Mouse (Mus musculus) neural tube, embryonic 12.5 days (tissue): ENCODE results near the gene Ly6g6f. TPM values are rescaled to one million over a fixed set of nuclear protein-coding genes. Genes with fewer than 3 reads are reported as not detected.

Experiments used
- ATAC-seq: fragments of 200-750 bp; cut with Nextera tagmentation; 2 replicates; pipeline ENCODE4 v1.8.0; 2017; ENCODE audit warnings: low read depth, mild to moderate bottlenecking, moderate TSS enrichment, moderate library complexity; ENCODE audit not compliant: low FRiP score
- H3K27ac ChIP-seq: fragments of 300-500 bp; sonication (generic); 2 replicates; pipeline ENCODE4 v1.5.1; 2016
- H3K27me3 ChIP-seq: fragments of 300-500 bp; sonication (generic); replicated peaks from 2 replicates; pipeline ENCODE4 v1.6.1; 2016; ENCODE audit warnings: mild to moderate bottlenecking
- H3K36me3 ChIP-seq: fragments of 300-500 bp; sonication (generic); 2 replicates; pipeline ENCODE4 v1.6.1; 2016; ENCODE audit warnings: mild to moderate bottlenecking
- H3K4me1 ChIP-seq: fragments of 300-500 bp; sonication (generic); 2 replicates; pipeline ENCODE4 v1.6.1; 2016
- H3K4me2 ChIP-seq: fragments of 300-500 bp; sonication (generic); replicated peaks from 2 replicates; pipeline ENCODE4 v1.6.1; 2016; ENCODE audit warnings: mild to moderate bottlenecking
- H3K4me3 ChIP-seq: fragments of 300-500 bp; sonication (generic); 2 replicates; pipeline ENCODE4 v1.5.1; 2016
- H3K9ac ChIP-seq: fragments of 300-500 bp; sonication (generic); 2 replicates; pipeline ENCODE4 v1.6.1; 2016; ENCODE audit warnings: mild to moderate bottlenecking
- H3K9me3 ChIP-seq: fragments of 300-500 bp; sonication (generic); 2 replicates; pipeline ENCODE4 v1.6.1; 2016; ENCODE audit warnings: mild to moderate bottlenecking
- WGBS: fragments of 180-500 bp; shearing (Covaris S2); methylation state at CpG from one replicate; pipeline ENCODE4 v1.1.7; 2016; 5-methylcytosine and 5-hydroxymethylcytosine counted together
- polyA plus RNA-seq: library from polyadenylated mRNA; unstranded; fragments of >200 nt; fragmentation: Nextera tagmentation; extraction: Ambion mirVana; gene quantifications from 2 replicates; pipeline ENCODE4 v1.2.1, GENCODE M21; 2016

Ly6g6f gene
- polyA plus RNA-seq, 1 experiment from 2014 or later = 0.84 TPM

DNA sequence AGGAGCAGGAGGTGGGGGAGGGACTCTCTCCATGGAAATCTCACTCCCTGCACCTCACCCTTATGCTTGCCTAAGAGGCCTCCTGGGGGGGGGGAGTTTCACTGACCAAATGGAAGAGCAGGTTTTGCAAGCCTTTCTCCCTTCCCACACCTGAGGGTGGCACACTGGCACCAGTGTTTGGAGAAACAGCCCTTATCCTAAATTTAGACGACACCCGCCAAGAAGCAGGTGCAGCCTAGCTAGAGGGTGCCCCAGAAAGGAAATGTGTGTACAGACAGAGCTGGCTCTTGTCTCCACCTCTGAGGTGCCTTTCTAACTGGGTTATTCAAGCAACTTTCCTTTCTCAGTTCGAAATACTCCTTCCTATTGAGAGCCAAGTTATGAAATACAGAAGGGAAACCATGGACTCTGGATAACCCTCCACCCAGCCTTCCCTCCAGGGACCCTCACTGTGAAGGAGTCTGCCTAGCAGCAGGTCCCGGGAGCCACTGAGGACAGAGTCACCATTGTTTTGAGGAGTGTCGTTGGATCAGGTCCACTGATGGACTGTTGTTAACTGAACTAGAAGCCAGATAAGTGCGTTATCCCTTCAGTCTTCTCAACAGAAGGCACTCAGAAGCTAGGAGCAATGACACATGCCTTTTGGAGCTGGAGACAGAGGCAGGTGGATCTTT, 14.7 kb downstream of the Ly6g6f start:
- no peaks in the 10 kb centered on the region for H3K36me3 ChIP-seq
- H3K27me3 ChIP-seq = peaks cover 16% of the 10 kb centered on the region
- H3K4me2 ChIP-seq = no peak overlapping the region
- no peaks in the 10 kb centered on the region for H3K9me3 ChIP-seq
- ATAC-seq = no peak
- H3K4me3 ChIP-seq = no peak overlapping the region
- WGBS = 58% methylated on average over 6 of the region's 6 CpGs
- H3K4me1 ChIP-seq = peaks cover 2% of the 10 kb centered on the region; the same call in 1 of the 2 replicates
- no peak overlapping the region for H3K27ac ChIP-seq
- no peak overlapping the region for H3K9ac ChIP-seq

DNA sequence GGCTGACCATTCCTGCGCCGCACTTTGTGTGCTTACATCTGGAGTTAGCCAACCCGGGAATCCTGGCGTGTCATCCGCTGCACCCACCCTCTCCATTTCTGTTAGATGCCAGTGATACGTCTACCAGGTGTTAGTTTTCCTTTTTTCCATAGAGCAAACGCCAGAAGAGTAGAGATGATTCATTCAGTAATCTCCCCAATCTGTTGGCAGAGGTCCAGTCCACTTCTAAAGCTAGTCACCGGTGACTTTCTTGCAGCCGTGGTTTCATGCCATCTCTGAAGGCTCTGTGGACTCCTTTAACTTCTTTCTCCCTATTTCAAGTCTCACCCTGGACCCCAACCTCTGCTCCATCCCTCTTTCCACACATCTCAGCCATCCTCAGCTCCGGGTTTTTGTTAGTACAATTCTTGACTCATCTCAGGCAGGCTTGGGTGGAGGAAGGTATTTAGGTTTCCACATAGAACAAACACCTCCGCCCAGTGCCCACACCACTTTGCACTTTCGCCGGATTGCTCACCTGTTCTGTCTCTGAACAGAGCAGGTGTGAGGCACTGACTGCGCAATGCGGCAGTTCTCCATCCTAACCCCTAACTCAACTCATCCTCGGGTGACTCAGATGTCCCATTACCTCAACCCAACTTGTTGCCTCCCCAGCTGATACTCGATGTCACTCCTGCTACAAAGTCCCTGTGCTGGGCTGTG, 17.0 kb downstream of the Ly6g6f start:
- 87% methylated on average over 17 of the region's 17 CpGs for WGBS
- no peaks in the 10 kb centered on the region for H3K9me3 ChIP-seq
- H3K9ac ChIP-seq = no peak overlapping the region
- no peak for ATAC-seq
- H3K4me2 ChIP-seq = no peak overlapping the region
- peaks cover 1% of the 10 kb centered on the region; the same call in 1 of the 2 replicates for H3K36me3 ChIP-seq
- no peak overlapping the region for H3K27ac ChIP-seq
- H3K27me3 ChIP-seq = peaks cover 26% of the 10 kb centered on the region
- H3K4me3 ChIP-seq = no peak overlapping the region
- peaks cover 16% of the 10 kb centered on the region for H3K4me1 ChIP-seq

DNA sequence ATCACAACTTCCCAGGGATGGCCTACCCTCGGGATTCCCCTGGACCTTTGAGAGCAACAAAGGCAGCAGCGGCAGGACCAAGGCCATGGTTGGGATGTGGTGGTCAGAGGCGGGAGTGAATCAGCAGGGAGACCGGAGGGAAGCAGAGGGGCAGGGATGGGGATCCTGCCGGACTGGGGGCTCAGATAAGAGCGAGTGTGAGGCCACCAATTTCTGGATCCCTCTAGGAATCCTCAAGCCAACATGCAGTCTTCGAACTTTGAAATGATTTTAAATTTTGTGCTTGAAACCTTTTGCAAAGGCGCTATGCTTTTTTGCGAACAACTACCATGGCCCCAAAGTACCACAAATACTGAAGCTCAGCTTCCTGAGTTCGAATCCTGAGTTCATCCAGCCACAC, 19.3 kb downstream of the Ly6g6f start, which contains the start of gene Mpig6b:
Gene Mpig6b, minus strand, starts transcription at position 101 of the 400 bp plus-strand sequence.
- Histone ChIP-seq H3K9ac (peak within 1 kb of the TSS; percentile 40; the same call in 1 of the 2 replicates), H3K36me3 (peaks cover 21% of the 10 kb centered on the region), H3K4me2 (peak within 1 kb of the TSS; percentile 61), H3K27ac (no peak within 1 kb of the TSS), H3K4me1 (peaks cover 16% of the 10 kb centered on the region), H3K9me3 (no peaks in the 10 kb centered on the region), H3K27me3 (peaks cover 26% of the 10 kb centered on the region), H3K4me3 (peak within 1 kb of the TSS; percentile 26)
- no peak for ATAC-seq
- WGBS = 49% methylated on average over 10 of the region's 10 CpGs

DNA sequence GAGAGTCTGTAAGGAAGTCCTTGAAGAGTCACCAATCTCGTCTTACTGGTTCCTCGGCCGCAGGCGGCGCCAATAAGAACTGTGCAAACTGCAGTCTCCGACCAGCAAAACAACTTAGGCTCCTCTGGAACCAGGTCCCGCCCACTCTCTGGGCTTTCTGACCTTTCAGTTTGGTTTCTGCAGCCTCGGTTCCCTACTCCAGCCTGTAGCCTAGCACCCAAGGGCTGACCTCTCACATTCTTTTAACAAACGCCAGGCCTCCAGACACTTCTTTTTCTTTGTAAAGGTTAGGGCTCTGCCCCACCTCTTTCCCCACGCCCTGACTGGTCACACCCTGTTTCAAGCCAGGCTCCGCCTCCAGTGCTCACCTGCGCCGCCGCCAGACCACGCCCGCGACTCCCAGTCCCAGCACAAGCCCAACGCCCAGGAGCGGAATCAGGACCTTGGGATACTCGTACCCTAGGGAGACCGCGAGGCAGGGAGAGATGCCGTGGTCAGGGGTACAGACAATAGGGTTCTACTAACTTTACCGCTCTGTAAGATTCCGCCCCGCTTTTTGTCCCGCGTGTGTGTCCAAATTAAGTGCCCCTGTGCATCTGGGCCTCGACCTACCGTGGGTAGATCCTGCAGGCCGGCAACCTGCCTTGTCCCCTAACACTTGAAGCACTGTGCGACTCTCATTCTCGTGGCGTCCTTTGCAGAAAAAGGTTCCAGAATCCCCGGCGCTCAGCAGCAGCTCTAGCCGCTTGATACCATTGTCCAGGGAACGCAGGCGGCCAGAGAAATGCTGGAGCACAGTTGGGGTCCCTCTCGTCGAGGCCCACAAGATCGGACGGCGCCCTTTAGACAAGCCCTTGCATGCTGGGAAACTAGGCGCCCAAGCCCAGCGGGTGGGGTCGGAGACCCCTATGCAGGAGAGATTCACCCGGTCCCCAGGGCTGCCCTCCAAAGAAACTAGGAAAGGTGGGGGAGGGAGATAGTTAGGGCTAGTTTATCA, 20.2 kb downstream of the Ly6g6f start, which contains the start of gene Ly6g6c:
Gene Ly6g6c, plus strand, starts transcription at position 438 of the 997 bp plus-strand sequence.
- 2% methylated on average over 48 of the region's 48 CpGs for WGBS
- Histone ChIP-seq H3K4me1 (peaks cover 24% of the 10 kb centered on the region), H3K9ac (peak within 1 kb of the TSS; percentile 40; the same call in 1 of the 2 replicates), H3K9me3 (no peaks in the 10 kb centered on the region), H3K27me3 (peaks cover 26% of the 10 kb centered on the region), H3K36me3 (peaks cover 27% of the 10 kb centered on the region), H3K4me2 (peak within 1 kb of the TSS; percentile 61), H3K4me3 (peak within 1 kb of the TSS; percentile 26), H3K27ac (no peak within 1 kb of the TSS)
- ATAC-seq = no peak

DNA sequence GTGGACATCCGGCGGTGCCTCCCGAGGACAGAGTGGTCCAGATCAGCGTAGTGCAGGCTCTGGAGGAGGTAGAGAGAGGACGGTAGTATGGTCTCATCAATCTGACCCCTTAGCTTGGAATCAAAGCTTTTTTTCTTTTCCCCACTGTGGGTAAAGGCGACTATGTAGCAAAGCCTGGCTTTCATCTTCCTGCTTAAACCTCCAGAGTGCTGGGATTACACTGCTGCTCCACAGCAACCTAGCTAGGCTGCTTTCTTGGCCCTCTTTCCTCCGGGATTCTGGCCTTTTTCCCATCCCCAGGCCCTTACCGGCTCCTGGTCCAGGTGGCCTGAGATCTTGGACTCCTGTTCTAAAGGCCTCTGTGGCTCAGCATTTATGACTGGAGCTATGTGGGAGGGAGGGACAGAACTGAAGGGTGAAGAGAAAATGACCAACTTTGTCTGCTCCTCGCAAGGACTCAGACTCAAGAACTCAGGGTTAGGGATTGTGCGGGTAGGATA, 21.0 kb downstream of the Ly6g6f start:
- peak overlapping the region; percentile 26; the same call in 1 of the 2 replicates for H3K4me3 ChIP-seq

DNA sequence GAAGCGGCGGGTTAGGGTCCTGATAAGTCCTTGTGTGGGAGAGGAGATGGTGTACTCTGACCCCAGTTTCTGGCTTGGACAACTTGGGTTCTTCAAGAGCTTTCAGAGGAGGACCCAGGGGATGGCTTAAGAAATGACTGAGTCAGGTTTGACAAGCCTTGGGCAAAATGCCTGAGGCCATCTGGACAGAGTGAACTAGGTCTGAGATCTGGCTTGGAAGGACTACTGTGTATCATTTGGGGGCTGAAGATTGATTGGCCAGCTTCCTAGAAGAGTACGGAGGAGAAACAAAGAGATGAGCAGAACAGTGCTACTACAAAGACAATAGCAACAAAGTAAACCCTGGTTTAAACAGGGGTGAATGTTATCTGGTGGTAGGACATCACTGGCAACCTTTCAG, 21.9 kb downstream of the Ly6g6f start:
- Histone ChIP-seq H3K27ac (no peak overlapping the region), H3K4me3 (no peak overlapping the region), H3K27me3 (peaks cover 26% of the 10 kb centered on the region), H3K4me1 (peaks cover 34% of the 10 kb centered on the region), H3K36me3 (peaks cover 27% of the 10 kb centered on the region), H3K4me2 (no peak overlapping the region), H3K9ac (no peak overlapping the region), H3K9me3 (no peaks in the 10 kb centered on the region)
- WGBS = 82% methylated on average over 3 of the region's 3 CpGs
- no peak for ATAC-seq

More for the DNA sequence above, 21.0 kb downstream of the Ly6g6f start:
- H3K27me3 ChIP-seq = peaks cover 26% of the 10 kb centered on the region
- no peak for ATAC-seq
- no peak overlapping the region for H3K27ac ChIP-seq
- H3K9me3 ChIP-seq = no peaks in the 10 kb centered on the region
- H3K4me1 ChIP-seq = peaks cover 31% of the 10 kb centered on the region
- H3K4me2 ChIP-seq = peak overlapping the region; percentile 61
- H3K36me3 ChIP-seq = peaks cover 27% of the 10 kb centered on the region
- no peak overlapping the region for H3K9ac ChIP-seq
- WGBS = 32% methylated on average over 10 of the region's 10 CpGs

DNA sequence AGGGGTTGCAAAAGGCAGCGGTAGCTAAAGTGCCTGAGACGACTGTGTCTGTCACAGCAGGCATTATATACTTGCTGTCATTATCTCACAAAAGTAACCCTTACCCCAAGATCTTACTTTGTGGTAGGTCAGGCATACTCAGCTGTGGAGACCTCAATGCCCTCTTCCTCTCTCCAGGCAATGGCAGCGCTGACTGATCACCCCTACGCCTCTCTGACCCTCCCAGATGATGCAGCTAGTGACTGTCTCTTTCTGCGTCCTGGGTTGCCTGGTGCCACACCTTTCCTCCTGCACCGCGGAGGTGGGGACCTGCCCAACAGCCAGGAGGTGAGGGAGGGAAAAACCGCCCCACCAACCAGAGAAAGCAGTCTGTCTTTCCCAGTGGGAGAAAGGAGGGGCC, 24.1 kb downstream of the Ly6g6f start:
- H3K4me3 ChIP-seq = no peak overlapping the region
- no peak overlapping the region for H3K27ac ChIP-seq
- peaks cover 35% of the 10 kb centered on the region for H3K36me3 ChIP-seq
- H3K9ac ChIP-seq = no peak overlapping the region; the same call in 1 of the 2 replicates
- peak overlapping the region; percentile 94 for H3K4me2 ChIP-seq
- no peaks in the 10 kb centered on the region for H3K9me3 ChIP-seq
- H3K4me1 ChIP-seq = peaks cover 37% of the 10 kb centered on the region
- peaks cover 16% of the 10 kb centered on the region for H3K27me3 ChIP-seq
- 85% methylated on average over 8 of the region's 8 CpGs for WGBS
- no peak for ATAC-seq

DNA sequence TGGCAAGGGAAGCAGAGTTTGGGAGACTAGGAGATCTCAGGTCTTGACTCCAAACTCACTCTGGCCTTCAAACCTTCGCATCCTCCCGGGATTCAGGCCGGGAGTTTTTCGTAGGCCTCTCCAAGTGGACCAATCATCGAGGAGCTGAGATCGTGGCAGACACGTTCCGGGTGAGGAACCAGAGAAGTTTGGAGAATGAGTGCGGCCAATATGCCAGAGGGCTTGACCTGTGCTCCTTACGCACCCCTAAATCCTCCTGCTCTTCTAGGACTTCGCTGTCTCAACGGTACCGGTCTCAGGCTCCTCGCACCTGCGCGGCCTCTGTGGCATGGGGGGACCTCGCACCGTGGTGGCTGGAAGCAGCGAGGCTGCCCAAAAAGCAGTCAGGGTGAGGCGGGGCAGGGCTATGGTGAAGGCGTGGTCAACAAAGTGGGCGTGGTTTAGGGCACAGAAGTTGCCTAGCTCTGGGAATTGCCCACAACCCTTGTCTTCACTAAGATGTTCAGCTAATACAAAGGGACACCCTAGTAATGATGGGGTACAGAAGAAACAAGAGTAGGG, 24.6 kb downstream of the Ly6g6f start:
- peaks cover 11% of the 10 kb centered on the region for H3K27me3 ChIP-seq
- no peaks in the 10 kb centered on the region for H3K9me3 ChIP-seq
- H3K9ac ChIP-seq = peak overlapping the region; percentile 86; the same call in 1 of the 2 replicates
- H3K27ac ChIP-seq = no peak overlapping the region
- peaks cover 39% of the 10 kb centered on the region for H3K36me3 ChIP-seq
- peak overlapping the region; percentile 80; the same call in 1 of the 2 replicates for H3K4me3 ChIP-seq
- ATAC-seq = no peak
- H3K4me2 ChIP-seq = peak overlapping the region; percentile 94
- H3K4me1 ChIP-seq = peaks cover 36% of the 10 kb centered on the region
- 57% methylated on average over 22 of the region's 22 CpGs for WGBS

DNA sequence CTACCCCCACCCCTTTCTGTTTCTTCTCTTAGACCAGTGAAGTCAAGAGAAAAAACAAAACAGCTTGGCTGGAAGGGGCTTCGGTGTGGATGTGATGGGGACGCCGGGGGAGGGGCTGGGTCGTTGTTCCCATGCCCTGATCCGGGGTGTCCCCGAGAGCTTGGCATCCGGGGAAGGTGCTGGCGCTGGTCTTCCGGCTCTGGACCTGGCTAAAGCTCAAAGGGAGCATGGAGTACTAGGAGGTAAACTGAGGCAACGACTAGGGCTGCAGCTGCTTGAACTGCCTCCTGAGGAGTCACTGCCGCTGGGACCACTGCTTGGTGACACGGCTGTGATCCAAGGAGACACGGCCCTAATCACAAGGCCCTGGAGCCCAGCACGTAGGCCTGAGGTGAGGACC, 25.3 kb downstream of the Ly6g6f start:
- Histone ChIP-seq H3K27me3 (0 out of 2 replicates have a peak, but pooled peaks cover 4% of the 10 kb centered on the region), H3K4me1 (peaks cover 29% of the 10 kb centered on the region), H3K27ac (no peak overlapping the region), H3K4me2 (peak overlapping the region; percentile 94), H3K36me3 (peaks cover 46% of the 10 kb centered on the region), H3K4me3 (peak overlapping the region; percentile 80), H3K9me3 (no peaks in the 10 kb centered on the region), H3K9ac (peak overlapping the region; percentile 86)
- WGBS = 23% methylated on average over 14 of the region's 14 CpGs
- ATAC-seq = 0 out of 2 replicates have a peak, but pooled peaks have one; percentile 0

DNA sequence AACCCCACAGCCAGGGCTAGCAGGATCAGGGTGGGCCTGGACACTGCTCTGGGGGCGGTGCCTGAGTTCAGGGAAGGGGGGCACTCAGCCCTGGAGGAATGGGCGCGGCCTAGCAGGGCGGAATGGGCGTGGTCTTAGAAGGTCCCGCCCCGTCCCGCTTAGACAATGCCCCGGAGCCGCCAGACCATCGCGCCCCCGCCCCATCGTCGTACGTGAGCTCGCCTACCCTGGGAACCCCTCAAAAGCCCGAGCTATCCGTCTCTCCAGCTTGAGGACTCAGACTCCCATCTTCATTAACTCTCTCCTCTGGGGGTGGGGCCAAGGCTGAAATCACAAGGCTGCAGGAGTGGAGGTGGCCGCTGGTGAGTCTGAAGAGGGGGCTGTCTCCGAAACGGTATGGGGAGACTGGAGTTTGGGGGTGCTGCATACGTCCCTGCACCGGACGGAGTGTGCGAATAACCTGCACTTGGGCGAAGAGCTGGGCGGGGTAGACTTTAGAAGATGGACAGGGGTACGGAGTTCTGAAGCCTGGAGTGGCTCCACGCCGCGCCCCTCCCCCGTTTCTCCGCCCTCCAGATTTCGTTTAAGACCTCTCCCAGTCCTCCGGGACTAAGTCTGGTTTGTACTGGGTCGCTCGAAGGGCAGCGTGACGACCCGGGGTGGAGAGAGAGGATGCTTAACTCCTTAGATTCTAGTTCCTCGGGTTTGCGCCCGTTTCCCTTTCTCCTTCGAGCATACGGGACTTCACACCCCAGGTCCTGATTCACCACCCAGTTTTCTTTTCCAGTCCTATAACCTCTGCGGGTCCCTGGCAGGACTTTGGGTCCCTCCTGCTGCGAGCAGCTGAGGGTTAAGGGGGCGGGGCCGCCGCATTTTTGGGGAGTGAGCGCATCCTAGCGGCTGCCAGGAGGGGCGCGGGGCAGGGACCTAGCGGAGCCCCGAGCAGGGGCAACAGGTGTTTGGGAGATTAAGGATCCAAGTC, 26.2 kb downstream of the Ly6g6f start, which contains the start of gene Ddah2:
Gene Ddah2, plus strand, starts transcription at position 125 of the 982 bp plus-strand sequence.
- no peaks in the 10 kb centered on the region for H3K9me3 ChIP-seq
- H3K27ac ChIP-seq = peak within 1 kb of the TSS; percentile 75
- peak within 1 kb of the TSS; percentile 80 for H3K4me3 ChIP-seq
- peak within 1 kb of the TSS; percentile 94 for H3K4me2 ChIP-seq
- H3K27me3 ChIP-seq = 0 out of 2 replicates have a peak, but pooled peaks cover 3% of the 10 kb centered on the region
- H3K9ac ChIP-seq = peak within 1 kb of the TSS; percentile 86
- peak; percentile 93 for ATAC-seq
- H3K36me3 ChIP-seq = peaks cover 50% of the 10 kb centered on the region
- under 1% methylated on average over 57 of the region's 57 CpGs for WGBS
- H3K4me1 ChIP-seq = peaks cover 23% of the 10 kb centered on the region
